Mouse (Mus musculus): ENCODE data around the gene Opcml.

The Opcml gene

GRCm38 (mm10) chr9:27822681-27823080 lies 32.1 kb downstream of the Opcml start:
- ChIA-PET CTCF (no interaction called here), POLR2A (no interaction called here)

GRCm38 (mm10) chr9:27824424-27824823 lies 33.8 kb downstream of the Opcml start:
- ChIA-PET POLR2A (no interaction called here), CTCF (no interaction called here)

GRCm38 (mm10) chr9:27830519-27830918 lies 39.9 kb downstream of the Opcml start:
- ChIA-PET POLR2A (no interaction called here), CTCF (no interaction called here)

- CTCF ChIA-PET: no interaction called here
- POLR2A ChIA-PET: no interaction called here
Observed at GRCm38 (mm10) chr9:27842806-27843205, 52.2 kb downstream of the Opcml start.

- CTCF ChIA-PET: interaction anchor here in 2 of 4 experiments (0.6 to 0.7 kb wide), 3 partner anchors 446 to 807 kb away, joined by 5 to 13 read pairs (median 7); no protein-coding TSS in a partner anchor
Observed at GRCm38 (mm10) chr9:27871624-27872023, 81.0 kb downstream of the Opcml start.

GRCm38 (mm10) chr9:27889636-27890035 lies 99.1 kb downstream of the Opcml start:
- POLR2A ChIA-PET: interaction anchor here in 1 of 4 experiments (1.1 kb wide), 1 partner anchor 14 kb away, joined by 3 read pairs; no protein-coding TSS in a partner anchor
- CTCF ChIA-PET: no interaction called here

More at GRCm38 (mm10) chr9:27871624-27872023, 81.0 kb downstream of the Opcml start:
- POLR2A ChIA-PET: no interaction called here

- ChIA-PET CTCF (no interaction called here), POLR2A (no interaction called here)
Observed at GRCm38 (mm10) chr9:27917250-27917649, 126.7 kb downstream of the Opcml start.

GRCm38 (mm10) chr9:27923495-27923894 lies 132.9 kb downstream of the Opcml start:
- ChIA-PET CTCF (no interaction called here), POLR2A (interaction anchor here in 1 of 4 experiments (0.7 kb wide), 1 partner anchor 109 kb away, joined by 3 read pairs; no protein-coding TSS in a partner anchor)

GRCm38 (mm10) chr9:27923945-27924825 lies 133.6 kb downstream of the Opcml start:
- CTCF ChIA-PET: no interaction called here
- POLR2A ChIA-PET: interaction anchor here in 1 of 4 experiments (0.7 kb wide), 1 partner anchor 108 kb away, joined by 3 read pairs; no protein-coding TSS in a partner anchor

GRCm38 (mm10) chr9:27925650-27926049 lies 135.1 kb downstream of the Opcml start:
- POLR2A ChIA-PET: no interaction called here
- CTCF ChIA-PET: no interaction called here

GRCm38 (mm10) chr9:27937253-27937652 lies 146.7 kb downstream of the Opcml start:
- CTCF ChIA-PET: interaction anchor here in 1 of 4 experiments (0.6 kb wide), 1 partner anchor 17 kb away, joined by 3 read pairs; no protein-coding TSS in a partner anchor
- POLR2A ChIA-PET: no interaction called here

GRCm38 (mm10) chr9:27937660-27938059 lies 147.1 kb downstream of the Opcml start:
- POLR2A ChIA-PET: no interaction called here
- CTCF ChIA-PET: interaction anchor here in 1 of 4 experiments (0.6 kb wide), 1 partner anchor 17 kb away, joined by 3 read pairs; no protein-coding TSS in a partner anchor

GRCm38 (mm10) chr9:27945323-27946010 lies 154.9 kb downstream of the Opcml start:
- ChIA-PET CTCF (no interaction called here), POLR2A (no interaction called here)

- CTCF ChIA-PET: no interaction called here
- POLR2A ChIA-PET: no interaction called here
Observed at GRCm38 (mm10) chr9:27951110-27951509, 160.5 kb downstream of the Opcml start.

- POLR2A ChIA-PET: no interaction called here
- CTCF ChIA-PET: no interaction called here
Observed at GRCm38 (mm10) chr9:27961682-27962081, 171.1 kb downstream of the Opcml start.

- CTCF ChIA-PET: no interaction called here
- POLR2A ChIA-PET: interaction anchor here in 1 of 4 experiments (0.7 kb wide), 1 partner anchor 9 kb away, joined by 3 read pairs; no protein-coding TSS in a partner anchor
Observed at GRCm38 (mm10) chr9:27963385-27963784, 172.8 kb downstream of the Opcml start.

- ChIA-PET POLR2A (no interaction called here), CTCF (interaction anchor here in 1 of 4 experiments (1.0 kb wide), 1 partner anchor 551 kb away, joined by 3 read pairs; no protein-coding TSS in a partner anchor)
Observed at GRCm38 (mm10) chr9:27964902-27965550, 174.5 kb downstream of the Opcml start.

- ChIA-PET CTCF (no interaction called here), POLR2A (no interaction called here)
Observed at GRCm38 (mm10) chr9:27968266-27968665, 177.7 kb downstream of the Opcml start.

- ChIA-PET CTCF (no interaction called here), POLR2A (no interaction called here)
Observed at GRCm38 (mm10) chr9:27972293-27972692, 181.7 kb downstream of the Opcml start.

GRCm38 (mm10) chr9:27982576-27982975 lies 192.0 kb downstream of the Opcml start:
- CTCF ChIA-PET: no interaction called here
- POLR2A ChIA-PET: no interaction called here

All from embryonic stem cell, embryonic (primary cell).